Mouse (Mus musculus) cerebellum, adult 11-12 months (tissue): ENCODE data around the gene Gm21985.
"Not testable (repeated sequence)": the region's sequence is repeated elsewhere in the genome, so short reads cannot be mapped to it uniquely, and the experiment has no call there.

Experiments used
- DNase-seq: peaks from one replicate; pipeline ENCODE4 v3.0.0; 2022

The Gm21985 gene

GRCm38 (mm10) chr2:112393958-112394357 is 127.8 kb downstream of the Gm21985 start:
- DNase-seq = no peak

- DNase-seq = no peak
Observed at GRCm38 (mm10) chr2:112396649-112397048, 130.5 kb downstream of the Gm21985 start.

GRCm38 (mm10) chr2:112407030-112407429 is 140.9 kb downstream of the Gm21985 start:
- DNase-seq = no peak

DNA sequence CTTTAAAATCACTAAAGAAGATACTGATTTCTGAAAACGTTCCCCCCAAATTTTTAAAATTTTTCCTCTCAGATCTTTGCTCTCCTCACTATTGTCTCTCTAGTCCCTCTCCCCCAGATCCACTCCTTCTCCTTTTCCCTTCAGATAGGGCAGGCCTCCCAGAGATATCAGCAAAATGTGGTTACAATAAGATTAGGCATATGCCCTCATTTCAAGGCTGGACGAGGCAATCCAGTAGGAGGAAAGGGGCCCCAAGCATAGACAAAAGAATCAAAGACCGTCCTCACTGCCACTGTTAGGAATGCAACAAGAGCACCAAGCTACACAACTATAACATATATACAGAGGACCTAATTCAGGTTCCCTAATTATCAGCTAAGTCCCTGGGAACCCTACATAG is 159.2 kb downstream of the Gm21985 start:
- DNase-seq = no peak

DNA sequence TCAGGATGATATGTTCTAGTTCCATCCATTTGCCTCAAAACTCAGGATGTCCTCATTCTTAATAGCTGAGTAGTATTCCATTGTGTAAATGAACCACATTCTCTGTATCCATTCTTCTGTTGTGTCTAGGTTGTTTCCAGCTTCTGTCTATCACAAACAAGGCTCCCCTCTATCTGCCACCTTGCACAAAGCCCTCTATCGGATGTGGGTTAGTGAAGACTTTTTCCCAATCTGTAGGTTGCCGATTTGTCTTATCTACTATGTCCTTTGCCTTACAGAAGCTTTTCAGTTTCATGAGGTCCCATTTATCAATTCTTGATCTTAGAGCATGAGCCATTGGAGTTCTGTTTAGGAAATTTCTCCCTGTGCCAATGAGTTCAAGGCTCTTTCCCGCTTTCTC is 162.4 kb downstream of the Gm21985 start:
- not testable (repeated sequence) for DNase-seq

DNA sequence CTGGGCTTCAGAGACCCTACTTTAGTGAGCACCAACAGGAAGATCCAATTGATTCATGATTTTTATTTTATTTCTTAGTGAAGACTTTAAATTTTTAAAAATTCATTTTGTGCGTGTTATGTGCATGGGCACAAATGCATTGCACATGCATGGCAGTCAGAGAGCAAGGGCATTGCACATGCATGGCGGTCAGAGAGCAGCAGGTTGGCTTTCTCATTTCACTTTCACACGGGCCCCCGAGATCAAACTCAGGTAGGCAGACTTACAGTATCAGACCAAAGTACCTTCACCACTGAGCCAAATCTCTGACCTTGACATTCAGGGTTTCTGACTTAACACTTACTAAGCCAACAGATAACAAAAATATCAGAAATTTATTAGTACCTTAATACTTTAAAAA is 163.6 kb downstream of the Gm21985 start:
- no peak for DNase-seq

DNA sequence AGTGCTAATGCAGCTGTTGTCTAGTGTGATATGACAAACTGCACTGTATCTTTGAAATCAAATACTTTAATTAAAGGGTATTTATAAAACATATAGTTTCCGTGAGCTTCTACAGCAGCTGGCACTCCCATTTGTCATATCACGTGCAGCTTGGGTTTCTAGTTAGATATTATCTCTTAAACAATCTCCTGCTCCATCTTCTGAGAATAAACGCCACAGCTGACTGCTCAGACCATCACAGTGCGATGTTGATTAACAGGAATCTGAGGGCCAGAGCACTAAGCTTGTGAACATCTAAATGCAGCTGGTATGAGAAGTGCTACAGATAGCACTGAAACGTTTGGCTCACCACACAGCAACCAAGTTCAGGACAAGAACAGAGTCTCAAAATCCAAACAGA is 164.3 kb downstream of the Gm21985 start:
- no peak for DNase-seq

GRCm38 (mm10) chr2:112432523-112432922 is 166.4 kb downstream of the Gm21985 start:
- no peak for DNase-seq

DNA sequence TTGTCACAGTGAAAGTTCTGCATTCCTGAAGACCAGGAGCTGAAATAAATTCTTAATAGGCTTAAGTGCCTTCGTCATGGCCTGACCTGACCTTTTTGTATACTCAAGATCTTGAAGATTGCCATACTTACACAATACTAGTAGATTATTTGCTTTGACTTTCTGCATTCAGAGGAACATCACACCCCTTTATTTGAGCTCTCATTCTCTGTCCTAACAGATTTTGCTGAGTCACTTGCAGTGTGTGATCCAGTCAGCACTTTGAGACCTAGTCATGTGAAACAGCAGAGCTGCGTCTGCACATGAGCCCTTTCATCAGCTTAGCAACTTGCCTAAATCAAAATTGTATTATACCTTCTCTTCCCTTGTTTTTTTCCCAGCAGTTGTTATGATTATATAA is 167.2 kb downstream of the Gm21985 start:
- DNase-seq = no peak

- DNase-seq = no peak
Observed at GRCm38 (mm10) chr2:112436292-112436691, 170.2 kb downstream of the Gm21985 start.

- DNase-seq = no peak
Observed at GRCm38 (mm10) chr2:112437589-112437988, 171.5 kb downstream of the Gm21985 start.

GRCm38 (mm10) chr2:112443491-112443890 is 177.4 kb downstream of the Gm21985 start:
- DNase-seq = no peak

- no peak for DNase-seq
Observed at GRCm38 (mm10) chr2:112445511-112445910, 179.4 kb downstream of the Gm21985 start.

GRCm38 (mm10) chr2:112448046-112448445 is 181.9 kb downstream of the Gm21985 start:
- DNase-seq = not testable (repeated sequence)

- no peak for DNase-seq
Observed at GRCm38 (mm10) chr2:112448510-112449059, 182.5 kb downstream of the Gm21985 start.

DNA sequence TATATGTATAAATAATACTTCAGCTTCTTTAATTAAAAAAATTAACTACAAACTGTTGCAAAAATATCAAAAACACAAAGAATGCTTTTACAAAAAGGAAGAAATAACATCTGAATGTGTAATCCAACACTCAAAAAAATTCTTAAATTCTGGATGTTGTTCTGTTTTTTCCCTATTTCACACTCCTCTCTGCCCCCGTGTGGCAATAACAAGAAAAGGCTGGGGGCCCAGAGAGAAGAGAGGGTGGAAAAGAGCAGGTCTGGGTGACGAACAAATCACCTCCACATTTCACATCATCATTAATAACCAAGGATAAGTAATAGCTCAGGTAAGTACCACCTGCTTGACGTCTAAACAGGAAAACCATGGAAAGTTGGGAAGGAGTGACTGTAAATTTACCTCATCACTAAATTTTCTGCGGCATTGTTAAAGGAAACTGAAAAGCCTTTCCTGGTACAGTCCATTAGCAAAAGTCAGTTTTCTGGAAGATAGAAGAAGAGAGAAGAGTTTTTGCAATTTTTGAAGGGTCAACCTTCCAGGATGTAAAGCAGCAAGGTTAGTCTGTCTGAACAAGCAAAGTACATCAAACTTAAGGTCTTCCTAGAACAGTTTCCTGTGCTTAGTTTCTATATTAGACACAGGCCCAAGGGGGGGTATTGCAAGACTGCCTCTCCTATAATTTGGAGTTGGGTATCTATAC is 183.6 kb downstream of the Gm21985 start:
- DNase-seq = no peak

- not testable (repeated sequence) for DNase-seq
Observed at GRCm38 (mm10) chr2:112452513-112452912, 186.4 kb downstream of the Gm21985 start.

- no peak for DNase-seq
Observed at GRCm38 (mm10) chr2:112454125-112454861, 188.2 kb downstream of the Gm21985 start.

DNA sequence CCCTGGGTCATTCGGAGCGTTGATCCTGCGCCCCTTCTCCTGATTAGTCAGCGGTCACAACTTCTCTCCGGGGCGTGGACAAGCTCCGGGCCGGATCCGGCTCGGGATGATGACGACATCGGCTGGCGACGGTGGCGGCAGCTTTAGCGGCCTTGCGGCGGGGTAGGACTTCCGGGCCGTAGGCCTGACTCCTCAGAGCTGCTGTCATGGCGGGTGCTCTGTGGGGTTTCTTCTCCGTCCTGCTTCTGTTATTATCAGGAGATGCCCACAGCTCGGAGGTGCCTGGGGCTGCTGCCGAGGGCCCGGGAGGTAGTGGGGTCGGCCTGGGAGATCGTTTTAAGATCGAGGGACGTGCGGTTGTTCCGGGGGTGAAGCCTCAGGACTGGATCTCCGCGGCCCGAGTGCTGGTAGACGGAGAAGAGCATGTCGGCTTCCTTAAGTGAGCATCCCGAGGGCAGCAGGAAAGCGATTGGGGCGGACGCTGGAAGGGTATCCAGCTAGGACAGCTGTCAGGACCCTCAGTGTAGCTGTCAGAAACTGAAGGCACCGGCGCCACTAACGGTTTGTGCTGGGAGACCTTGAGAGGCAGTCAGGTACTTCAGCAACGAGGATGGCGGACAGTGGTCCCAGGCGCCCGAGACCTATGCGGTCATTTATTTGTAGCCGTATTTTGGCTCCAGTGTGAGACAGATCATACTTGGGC is 188.9 kb downstream of the Gm21985 start, which contains the start of gene Emc7:
Emc7 (plus strand) TSS at position 136 of the 703 bp plus-strand sequence.
- DNase-seq = peak; percentile 95
